Mouse (Mus musculus): ENCODE measurements around the gene C130073F10Rik.
"Not testable (repeated sequence)": the region's sequence is repeated elsewhere in the genome, so short reads cannot be mapped to it uniquely, and the experiment has no call there.

Gene C130073F10Rik

GRCm38 (mm10) chr4:101893656-101894420, at the start of gene C130073F10Rik:
TSS of gene C130073F10Rik (minus strand) at chr4:101893789.
- no peak for DNase-seq (ENCODE audit: low spot score in 2 of 2)

- not testable (repeated sequence) for DNase-seq (ENCODE audit: low spot score in 2 of 2)
Measured at GRCm38 (mm10) chr4:101940107-101940506, 46.5 kb upstream of the C130073F10Rik start, which contains the start of gene Gm12794. TSS of gene Gm12794 (plus strand) at chr4:101940407.

- DNase-seq (ENCODE audit: low spot score in 2 of 2), result not testable (repeated sequence)
Measured at GRCm38 (mm10) chr4:101908821-101909220, 15.2 kb upstream of the C130073F10Rik start, which contains the start of gene Gm12800. TSS of gene Gm12800 (plus strand) at chr4:101909121.

GRCm38 (mm10) chr4:101889377-101889776, 4.2 kb downstream of the C130073F10Rik start:
- no peak for DNase-seq (ENCODE audit: low spot score in 2 of 2)

GRCm38 (mm10) chr4:101883641-101884040, 9.9 kb downstream of the C130073F10Rik start:
- DNase-seq (ENCODE audit: low spot score in 2 of 2), result no peak

GRCm38 (mm10) chr4:101875687-101876086, 17.9 kb downstream of the C130073F10Rik start:
- not testable (repeated sequence) for DNase-seq (ENCODE audit: low spot score in 2 of 2)

GRCm38 (mm10) chr4:101872031-101872430, 21.6 kb downstream of the C130073F10Rik start:
- DNase-seq (ENCODE audit: low spot score in 2 of 2), result not testable (repeated sequence)

- DNase-seq (ENCODE audit: low spot score in 2 of 2), result no peak
Measured at GRCm38 (mm10) chr4:101862289-101862688, 31.3 kb downstream of the C130073F10Rik start.

- DNase-seq (ENCODE audit: low spot score in 2 of 2), result no peak
Measured at GRCm38 (mm10) chr4:101860873-101861272, 32.7 kb downstream of the C130073F10Rik start.

- no peak for DNase-seq (ENCODE audit: low spot score in 2 of 2)
Measured at GRCm38 (mm10) chr4:101850908-101851307, 42.7 kb downstream of the C130073F10Rik start.

GRCm38 (mm10) chr4:101843923-101844322, 49.7 kb downstream of the C130073F10Rik start, which contains the start of gene B020004J07Rik:
TSS of gene B020004J07Rik (minus strand) at chr4:101844023.
- not testable (repeated sequence) for DNase-seq (ENCODE audit: low spot score in 2 of 2)
